Mouse (Mus musculus) lung, embryonic 15.5 days (tissue): ENCODE results near the gene P2rx3. TPM values are rescaled to one million over a fixed set of nuclear protein-coding genes. Genes with fewer than 3 reads are reported as not detected.

Source experiments
- ATAC-seq: fragments of 200-750 bp; cut with Nextera tagmentation; 2 replicates; pipeline ENCODE4 v1.8.0; 2017; ENCODE audit warnings: moderate number of reproducible peaks, borderline replicate concordance; ENCODE audit not compliant: low FRiP score, low TSS enrichment; ENCODE audit errors: extremely low read depth
- H3K27ac ChIP-seq: fragments of 300-500 bp; sonication (generic); 2 replicates; pipeline ENCODE4 v1.5.1; 2015; ENCODE audit warnings: moderate library complexity, mild to moderate bottlenecking, inconsistent platforms
- H3K27me3 ChIP-seq: fragments of 300-500 bp; sonication (generic); 2 replicates; pipeline ENCODE4 v1.6.1; 2015; ENCODE audit warnings: inconsistent platforms
- H3K36me3 ChIP-seq: fragments of 300-500 bp; sonication (generic); 2 replicates; pipeline ENCODE4 v1.6.1; 2015; ENCODE audit warnings: inconsistent platforms
- H3K4me1 ChIP-seq: fragments of 300-500 bp; sonication (generic); 2 replicates; pipeline ENCODE4 v1.6.1; 2015; ENCODE audit warnings: inconsistent platforms
- H3K4me2 ChIP-seq: fragments of 300-500 bp; sonication (generic); 2 replicates; pipeline ENCODE4 v1.6.1; 2015; ENCODE audit warnings: inconsistent platforms, mild to moderate bottlenecking, moderate library complexity
- H3K4me3 ChIP-seq: fragments of 300-500 bp; sonication (generic); 2 replicates; pipeline ENCODE4 v1.5.1; 2015; ENCODE audit warnings: mild to moderate bottlenecking, inconsistent platforms
- H3K9ac ChIP-seq: fragments of 300-500 bp; sonication (generic); 2 replicates; pipeline ENCODE4 v1.6.1; 2015; ENCODE audit warnings: inconsistent platforms
- H3K9me3 ChIP-seq: fragments of 300-500 bp; sonication (generic); 2 replicates; pipeline ENCODE4 v1.6.1; 2016; ENCODE audit warnings: inconsistent platforms
- WGBS: fragments of 180-500 bp; shearing (Covaris S2); methylation state at CpG from one replicate; pipeline ENCODE4 v1.1.7; 2015; 5-methylcytosine and 5-hydroxymethylcytosine counted together
- polyA plus RNA-seq: library from polyadenylated mRNA; unstranded; fragments of >200 nt; fragmentation: Nextera tagmentation; extraction: Ambion mirVana; gene quantifications from 2 replicates; pipeline ENCODE4 v1.2.1, GENCODE M21; 2015

Gene P2rx3
- 0.77 and 0.91 TPM in 2 replicates for polyA plus RNA-seq

GRCm38 (mm10) chr2:85037047-85038026 is at the start of gene P2rx3, which contains the start of gene Ssrp1:
P2rx3 (minus strand) TSS chr2:85037462.
Ssrp1 (plus strand) TSS chr2:85037234.
- Histone ChIP-seq H3K9ac (peak within 1 kb of the TSS; percentile 90), H3K4me1 (peaks cover 9% of the 10 kb centered on the region; the same call in 1 of the 2 replicates), H3K9me3 (no peaks in the 10 kb centered on the region), H3K27me3 (no peaks in the 10 kb centered on the region), H3K4me3 (peak within 1 kb of the TSS; percentile 87), H3K4me2 (peak within 1 kb of the TSS; percentile 68), H3K36me3 (peaks cover 32% of the 10 kb centered on the region), H3K27ac (peak within 1 kb of the TSS; percentile 78)
- WGBS, result under 1% methylated on average over 66 of the region's 66 CpGs
- peak; percentile 94 for ATAC-seq

- Histone ChIP-seq H3K27me3 (no peaks in the 10 kb centered on the region), H3K4me3 (no peak overlapping the region), H3K36me3 (peaks cover 36% of the 10 kb centered on the region; the same call in 1 of the 2 replicates), H3K4me2 (no peak overlapping the region), H3K27ac (no peak overlapping the region), H3K4me1 (no peaks in the 10 kb centered on the region), H3K9me3 (no peaks in the 10 kb centered on the region), H3K9ac (no peak overlapping the region)
- ATAC-seq, result no peak
- 60% methylated on average over 5 of the region's 5 CpGs for WGBS
Observed at GRCm38 (mm10) chr2:85073751-85074150, 36.5 kb upstream of the P2rx3 start.

GRCm38 (mm10) chr2:85071921-85072320 is 34.7 kb upstream of the P2rx3 start:
- no peaks in the 10 kb centered on the region for H3K9me3 ChIP-seq
- H3K4me2 ChIP-seq, result no peak overlapping the region
- H3K4me1 ChIP-seq, result 0 out of 2 replicates have a peak, but pooled peaks cover 7% of the 10 kb centered on the region
- H3K27ac ChIP-seq, result no peak overlapping the region
- H3K9ac ChIP-seq, result no peak overlapping the region
- no peaks in the 10 kb centered on the region for H3K27me3 ChIP-seq
- peaks cover 40% of the 10 kb centered on the region; the same call in 1 of the 2 replicates for H3K36me3 ChIP-seq
- H3K4me3 ChIP-seq, result no peak overlapping the region
- WGBS, result 88% methylated on average over 5 of the region's 5 CpGs
- ATAC-seq, result 0 out of 2 replicates have a peak, but pooled peaks have one; percentile 21

- WGBS, result 77% methylated on average over 15 of the region's 15 CpGs
- no peak for ATAC-seq
- H3K9ac ChIP-seq, result no peak overlapping the region
Observed at GRCm38 (mm10) chr2:85070086-85070485, 32.8 kb upstream of the P2rx3 start.

GRCm38 (mm10) chr2:85068626-85069025 is 31.4 kb upstream of the P2rx3 start:
- H3K4me1 ChIP-seq, result 0 out of 2 replicates have a peak, but pooled peaks cover 7% of the 10 kb centered on the region
- H3K4me3 ChIP-seq, result no peak overlapping the region
- H3K9ac ChIP-seq, result no peak overlapping the region
- 79% methylated on average over 2 of the region's 2 CpGs for WGBS
- no peak for ATAC-seq
- no peaks in the 10 kb centered on the region for H3K27me3 ChIP-seq
- H3K36me3 ChIP-seq, result peaks cover 54% of the 10 kb centered on the region
- H3K27ac ChIP-seq, result no peak overlapping the region
- no peaks in the 10 kb centered on the region for H3K9me3 ChIP-seq
- no peak overlapping the region for H3K4me2 ChIP-seq

More at GRCm38 (mm10) chr2:85070086-85070485, 32.8 kb upstream of the P2rx3 start:
- H3K27me3 ChIP-seq, result no peaks in the 10 kb centered on the region
- H3K4me1 ChIP-seq, result 0 out of 2 replicates have a peak, but pooled peaks cover 7% of the 10 kb centered on the region
- H3K4me3 ChIP-seq, result no peak overlapping the region
- peaks cover 50% of the 10 kb centered on the region; the same call in 1 of the 2 replicates for H3K36me3 ChIP-seq
- no peak overlapping the region for H3K27ac ChIP-seq
- no peaks in the 10 kb centered on the region for H3K9me3 ChIP-seq
- H3K4me2 ChIP-seq, result no peak overlapping the region

- no peak for ATAC-seq
- 55% methylated on average over 10 of the region's 10 CpGs for WGBS
- H3K36me3 ChIP-seq, result peaks cover 55% of the 10 kb centered on the region
Observed at GRCm38 (mm10) chr2:85067903-85068625, 30.8 kb upstream of the P2rx3 start.

GRCm38 (mm10) chr2:85066937-85067336 is 29.7 kb upstream of the P2rx3 start:
- no peaks in the 10 kb centered on the region for H3K9me3 ChIP-seq
- H3K4me2 ChIP-seq, result no peak overlapping the region
- no peaks in the 10 kb centered on the region for H3K27me3 ChIP-seq
- H3K4me1 ChIP-seq, result 0 out of 2 replicates have a peak, but pooled peaks cover 7% of the 10 kb centered on the region
- WGBS, result 92% methylated on average over 5 of the region's 5 CpGs
- no peak overlapping the region for H3K9ac ChIP-seq
- peaks cover 60% of the 10 kb centered on the region for H3K36me3 ChIP-seq
- no peak for ATAC-seq
- H3K27ac ChIP-seq, result no peak overlapping the region
- H3K4me3 ChIP-seq, result no peak overlapping the region

More at GRCm38 (mm10) chr2:85067903-85068625, 30.8 kb upstream of the P2rx3 start:
- Histone ChIP-seq H3K4me3 (no peak overlapping the region), H3K27ac (no peak overlapping the region), H3K9me3 (no peaks in the 10 kb centered on the region), H3K4me2 (no peak overlapping the region), H3K27me3 (no peaks in the 10 kb centered on the region), H3K9ac (no peak overlapping the region), H3K4me1 (0 out of 2 replicates have a peak, but pooled peaks cover 7% of the 10 kb centered on the region)

GRCm38 (mm10) chr2:85065141-85065875 is 28.0 kb upstream of the P2rx3 start:
- Histone ChIP-seq H3K27ac (no peak overlapping the region), H3K4me2 (no peak overlapping the region), H3K36me3 (peaks cover 52% of the 10 kb centered on the region), H3K27me3 (no peaks in the 10 kb centered on the region), H3K9ac (no peak overlapping the region), H3K4me3 (no peak overlapping the region), H3K4me1 (peaks cover 19% of the 10 kb centered on the region), H3K9me3 (no peaks in the 10 kb centered on the region)
- 72% methylated on average over 12 of the region's 12 CpGs for WGBS
- no peak for ATAC-seq

- Histone ChIP-seq H3K9me3 (no peaks in the 10 kb centered on the region), H3K27me3 (no peaks in the 10 kb centered on the region), H3K27ac (peak overlapping the region; percentile 76), H3K36me3 (peaks cover 65% of the 10 kb centered on the region), H3K4me2 (peak overlapping the region; percentile 75), H3K4me1 (peaks cover 19% of the 10 kb centered on the region), H3K4me3 (peak overlapping the region; percentile 37), H3K9ac (peak overlapping the region; percentile 24; the same call in 1 of the 2 replicates)
- WGBS, result 18% methylated on average over 10 of the region's 10 CpGs
- ATAC-seq, result peak; percentile 20; the same call in 1 of the 2 replicates
Observed at GRCm38 (mm10) chr2:85061107-85061541, 23.9 kb upstream of the P2rx3 start.

GRCm38 (mm10) chr2:85060591-85061060 is 23.4 kb upstream of the P2rx3 start:
- peaks cover 65% of the 10 kb centered on the region for H3K36me3 ChIP-seq
- H3K27ac ChIP-seq, result peak overlapping the region; percentile 76
- H3K4me3 ChIP-seq, result peak overlapping the region; percentile 37
- ATAC-seq, result peak; percentile 84
- peak overlapping the region; percentile 24; the same call in 1 of the 2 replicates for H3K9ac ChIP-seq
- H3K9me3 ChIP-seq, result no peaks in the 10 kb centered on the region
- peaks cover 19% of the 10 kb centered on the region for H3K4me1 ChIP-seq
- 4% methylated on average over 11 of the region's 11 CpGs for WGBS
- H3K4me2 ChIP-seq, result peak overlapping the region; percentile 75
- H3K27me3 ChIP-seq, result no peaks in the 10 kb centered on the region
